Mouse (Mus musculus) forebrain, embryonic 10.5 days (tissue): Measurements from ENCODE around the gene Large1. TPM values are rescaled to one million over a fixed set of nuclear protein-coding genes. Genes with fewer than 3 reads are reported as not detected.
A peak's percentile ranks its signal among the peaks of the same experiment; 100 is the strongest.
"Not testable (repeated sequence)": the region's sequence is repeated elsewhere in the genome, so short reads cannot be mapped to it uniquely, and the experiment has no call there.

Source experiments
- DNase-seq: peaks from one replicate; pipeline ENCODE4 v3.0.0-alpha.2; 2017; ENCODE audit warnings: low spot score; ENCODE audit errors: extremely low spot score
- H3K27ac ChIP-seq: fragments of 300-500 bp; sonication (generic); 2 replicates; pipeline ENCODE4 v1.5.1; 2016; ENCODE audit warnings: mild to moderate bottlenecking
- H3K27me3 ChIP-seq: fragments of 300-500 bp; sonication (generic); 2 replicates; pipeline ENCODE4 v1.6.1; 2016; ENCODE audit warnings: mild to moderate bottlenecking; ENCODE audit not compliant: poor library complexity, severe bottlenecking
- H3K36me3 ChIP-seq: fragments of 300-500 bp; sonication (generic); replicated peaks from 2 replicates; pipeline ENCODE4 v1.6.1; 2016; ENCODE audit warnings: mild to moderate bottlenecking, moderate library complexity
- H3K4me1 ChIP-seq: fragments of 300-500 bp; sonication (generic); 2 replicates; pipeline ENCODE4 v1.6.1; 2016
- H3K4me3 ChIP-seq: fragments of 300-500 bp; sonication (generic); 2 replicates; pipeline ENCODE4 v1.5.1; 2016; ENCODE audit warnings: mild to moderate bottlenecking, moderate library complexity
- H3K9me3 ChIP-seq: fragments of 300-500 bp; sonication (generic); 2 replicates; pipeline ENCODE4 v1.6.1; 2016; ENCODE audit warnings: mild to moderate bottlenecking, moderate library complexity
- WGBS: fragments of 180-500 bp; shearing (Covaris S2); methylation state at CpG from one replicate; pipeline ENCODE4 v1.1.7; 2016; 5-methylcytosine and 5-hydroxymethylcytosine counted together
- polyA plus RNA-seq: library from polyadenylated mRNA; unstranded; fragments of >200 nt; fragmentation: Nextera tagmentation; extraction: Ambion mirVana; gene quantifications from 2 replicates; pipeline ENCODE4 v1.2.1, GENCODE M21; 2016

Large1 gene
- polyA plus RNA-seq, result 5.1 and 5.5 TPM in 2 replicates

DNA sequence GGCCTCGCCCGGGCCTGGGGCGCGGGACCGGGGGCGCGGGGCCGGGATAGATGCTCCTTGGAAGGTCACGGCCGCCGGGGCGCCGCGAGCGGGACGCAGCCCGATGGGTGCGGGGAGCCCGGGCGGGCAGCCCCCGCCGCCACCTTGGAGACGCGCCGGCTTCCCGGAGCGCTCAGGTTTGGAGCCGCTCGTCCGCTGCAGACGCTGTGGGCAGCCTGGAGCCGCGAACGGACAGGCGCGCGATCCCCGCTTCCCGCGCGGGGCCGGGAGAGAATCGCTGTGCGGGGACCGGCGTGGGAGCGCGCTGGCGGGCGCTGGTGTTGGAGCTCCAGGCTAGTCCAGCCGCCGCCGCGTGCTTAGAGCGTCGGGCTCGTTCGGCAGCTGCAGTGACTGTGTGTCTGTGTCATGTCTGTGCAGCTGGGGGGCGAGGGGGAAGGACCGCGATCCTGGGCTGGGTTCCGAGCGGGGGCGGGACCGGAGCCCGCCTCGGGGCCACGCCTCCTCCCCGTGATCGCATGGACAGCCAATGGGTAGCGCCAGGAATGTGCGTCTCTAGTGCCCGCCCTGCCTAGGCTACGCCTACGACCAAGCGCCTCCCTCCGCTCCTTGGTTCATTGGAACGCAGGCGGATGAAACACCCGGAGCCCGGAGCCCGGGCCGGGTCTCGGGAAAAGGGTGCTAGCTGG lies at the start of gene Large1:
TSS of gene Large1 (minus strand) at position 433 of the 686 bp plus-strand sequence.
- peak within 1 kb of the TSS; percentile 85 for H3K4me3 ChIP-seq
- H3K36me3 ChIP-seq, result no peaks in the 10 kb centered on the region
- no peaks in the 10 kb centered on the region for H3K9me3 ChIP-seq
- peaks cover 6% of the 10 kb centered on the region; the same call in 1 of the 2 replicates for H3K27me3 ChIP-seq
- peak; percentile 96 for DNase-seq
- under 1% methylated on average over 78 of the region's 84 CpGs for WGBS
- peaks cover 38% of the 10 kb centered on the region for H3K4me1 ChIP-seq
- H3K27ac ChIP-seq, result peak within 1 kb of the TSS; percentile 95

DNA sequence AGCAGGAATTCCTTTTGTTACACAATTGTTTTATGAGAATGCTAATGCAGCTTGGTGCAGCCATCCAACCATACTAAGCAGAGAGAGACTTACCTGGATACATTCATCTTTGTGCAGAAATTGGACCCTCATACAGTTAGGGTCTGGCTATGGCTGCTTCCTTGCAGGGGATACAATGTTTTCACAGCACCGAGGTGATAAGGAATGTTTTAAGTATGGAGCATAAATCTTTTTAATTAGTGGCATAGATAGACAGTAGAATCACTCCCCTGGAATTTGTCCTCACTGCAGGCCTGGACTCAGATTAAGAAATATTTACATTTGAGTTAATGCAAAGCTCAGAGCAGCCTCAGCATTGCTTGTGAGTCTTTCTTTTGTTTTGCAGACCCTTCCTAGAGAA lies 47.0 kb upstream of the Large1 start:
- no peaks in the 10 kb centered on the region for H3K36me3 ChIP-seq
- WGBS, result 48% methylated on average over 1 of the region's 1 CpGs
- DNase-seq, result no peak
- H3K27me3 ChIP-seq, result no peaks in the 10 kb centered on the region
- H3K4me3 ChIP-seq, result no peak overlapping the region
- no peaks in the 10 kb centered on the region for H3K9me3 ChIP-seq
- H3K4me1 ChIP-seq, result no peaks in the 10 kb centered on the region
- H3K27ac ChIP-seq, result no peak overlapping the region

GRCm38 (mm10) chr8:73373001-73373400 lies 19.7 kb upstream of the Large1 start:
- H3K27me3 ChIP-seq, H3K9me3 ChIP-seq, H3K27ac ChIP-seq, H3K4me1 ChIP-seq, DNase-seq, H3K4me3 ChIP-seq, H3K36me3 ChIP-seq: not testable (repeated sequence)
- 91% methylated on average over 6 of the region's 6 CpGs for WGBS

DNA sequence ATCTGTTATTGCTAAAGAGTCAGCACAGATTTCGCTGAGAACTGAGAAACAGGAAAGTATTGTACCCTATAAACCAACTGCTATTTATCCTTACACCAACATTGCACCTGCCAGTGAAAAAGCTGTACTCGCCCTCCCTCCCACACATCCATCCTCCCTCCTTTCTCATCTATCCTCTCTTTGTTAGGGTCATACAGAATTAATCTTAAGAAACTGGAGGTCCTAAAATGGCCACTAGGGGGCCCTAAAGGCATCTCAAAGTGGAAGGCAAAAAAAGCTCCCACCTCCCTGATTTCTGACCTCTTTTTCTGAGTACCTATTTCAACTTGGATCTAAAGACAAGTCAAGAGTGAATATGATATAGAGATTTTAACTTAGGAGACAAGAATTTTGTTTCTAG lies 2.6 kb upstream of the Large1 start:
- H3K4me1 ChIP-seq, result peaks cover 27% of the 10 kb centered on the region
- H3K4me3 ChIP-seq, result no peak overlapping the region
- peaks cover 6% of the 10 kb centered on the region; the same call in 1 of the 2 replicates for H3K27me3 ChIP-seq
- no peak overlapping the region for H3K27ac ChIP-seq
- no peaks in the 10 kb centered on the region for H3K36me3 ChIP-seq
- peak; percentile 49 for DNase-seq
- no peaks in the 10 kb centered on the region for H3K9me3 ChIP-seq
- WGBS, result 20% methylated on average over 2 of the region's 2 CpGs

DNA sequence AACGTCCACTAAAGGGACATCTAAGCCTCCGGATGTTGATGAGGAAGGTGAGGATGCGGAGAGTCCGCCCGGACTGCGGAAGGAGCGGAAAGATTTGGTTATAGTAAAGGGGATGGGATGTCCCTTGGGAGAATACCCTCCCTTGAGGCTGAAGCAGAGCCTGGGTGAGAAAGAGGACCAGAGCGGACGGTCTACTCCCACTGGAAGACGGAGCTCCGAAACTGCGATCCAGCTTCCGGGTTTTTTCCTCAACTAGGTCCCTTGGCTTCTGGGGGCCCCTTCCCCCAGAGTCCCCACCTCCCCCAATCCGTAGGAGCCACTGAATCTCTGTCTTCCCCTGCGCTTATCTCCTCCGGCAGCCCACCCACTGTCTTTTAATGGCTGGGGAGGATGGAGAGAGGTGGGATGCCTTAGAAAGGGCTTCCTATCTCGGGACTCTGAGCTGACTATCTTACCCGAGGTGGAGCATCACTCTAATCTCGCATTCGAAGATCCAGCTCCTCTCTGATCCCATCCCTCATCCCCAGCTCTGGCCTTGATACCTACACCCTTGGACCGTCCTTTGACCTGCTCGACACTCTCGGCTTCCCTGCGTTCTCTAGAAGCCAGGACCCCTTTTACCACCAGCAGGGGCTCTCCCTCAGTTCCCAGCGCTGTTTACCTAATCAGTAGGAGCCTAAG lies 1.0 kb upstream of the Large1 start:
- Histone ChIP-seq H3K4me1 (peaks cover 38% of the 10 kb centered on the region), H3K9me3 (no peaks in the 10 kb centered on the region), H3K4me3 (peak overlapping the region; percentile 85), H3K27ac (peak overlapping the region; percentile 87), H3K36me3 (no peaks in the 10 kb centered on the region), H3K27me3 (peaks cover 6% of the 10 kb centered on the region; the same call in 1 of the 2 replicates)
- DNase-seq, result peak; percentile 73
- under 1% methylated on average over 25 of the region's 25 CpGs for WGBS

- under 1% methylated on average over 16 of the region's 16 CpGs for WGBS
- no peak for DNase-seq
- Histone ChIP-seq H3K27ac (peak overlapping the region; percentile 87), H3K4me1 (peaks cover 38% of the 10 kb centered on the region), H3K27me3 (peaks cover 6% of the 10 kb centered on the region; the same call in 1 of the 2 replicates), H3K4me3 (peak overlapping the region; percentile 85), H3K36me3 (no peaks in the 10 kb centered on the region), H3K9me3 (no peaks in the 10 kb centered on the region)
These were observed 447 bp upstream of the Large1 start for GRCm38 (mm10) chr8:73353794-73354179.

DNA sequence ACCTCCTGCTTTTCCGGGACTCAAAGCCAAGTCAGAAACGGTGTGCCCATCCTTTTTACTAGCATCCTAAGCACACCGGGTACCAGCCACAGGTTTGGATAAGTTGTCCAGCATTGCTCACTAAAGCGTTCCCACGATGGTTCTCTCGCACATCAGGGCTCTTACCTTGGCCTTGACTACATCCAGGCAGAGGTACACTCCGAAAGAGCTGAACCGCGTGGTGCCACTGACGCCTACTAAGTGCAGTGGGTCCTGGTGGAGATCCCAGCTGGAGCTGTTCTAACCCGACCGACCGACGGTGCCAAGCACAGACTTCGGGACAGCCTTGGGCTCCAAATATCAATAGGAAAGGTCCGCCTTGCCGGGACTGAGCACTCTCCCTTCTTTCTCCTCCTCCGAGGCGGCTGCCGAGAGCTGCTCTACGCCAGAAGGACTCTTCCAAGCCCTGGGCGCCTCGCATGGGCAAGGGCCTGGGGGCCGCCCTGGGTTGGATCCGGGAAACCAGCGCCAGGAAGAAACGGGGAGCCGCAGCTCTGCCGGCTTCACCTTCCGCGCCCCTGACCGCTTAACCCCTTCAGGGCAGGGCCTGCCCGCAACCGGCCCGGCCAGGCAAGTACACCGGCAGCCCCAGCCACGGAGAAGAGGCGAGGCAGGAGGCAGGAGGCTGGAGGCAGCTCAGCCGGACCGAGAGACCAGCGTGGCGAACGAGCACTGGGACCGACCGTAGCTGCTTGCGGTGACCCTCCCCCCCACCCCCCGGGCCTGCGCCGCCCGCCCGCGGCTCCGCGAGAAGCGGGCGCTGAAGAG lies 836 bp downstream of the Large1 start:
- Histone ChIP-seq H3K9me3 (no peaks in the 10 kb centered on the region), H3K27ac (peak overlapping the region; percentile 95), H3K27me3 (peaks cover 6% of the 10 kb centered on the region; the same call in 1 of the 2 replicates), H3K4me3 (peak overlapping the region; percentile 85), H3K36me3 (no peaks in the 10 kb centered on the region), H3K4me1 (peaks cover 38% of the 10 kb centered on the region)
- under 1% methylated on average over 55 of the region's 56 CpGs for WGBS
- DNase-seq, result peak; percentile 73

- H3K36me3 ChIP-seq, result peaks cover 5% of the 10 kb centered on the region; the same call in 1 of the 2 replicates
- H3K4me3 ChIP-seq, result peak overlapping the region; percentile 23; the same call in 1 of the 2 replicates
- H3K27ac ChIP-seq, result no peak overlapping the region
- peaks cover 1% of the 10 kb centered on the region; the same call in 1 of the 2 replicates for H3K27me3 ChIP-seq
- WGBS, result 30% methylated on average over 2 of the region's 2 CpGs
- H3K4me1 ChIP-seq, result peaks cover 36% of the 10 kb centered on the region
- H3K9me3 ChIP-seq, result no peaks in the 10 kb centered on the region
- no peak for DNase-seq
These were observed 3.0 kb downstream of the Large1 start for GRCm38 (mm10) chr8:73350366-73350765.

DNA sequence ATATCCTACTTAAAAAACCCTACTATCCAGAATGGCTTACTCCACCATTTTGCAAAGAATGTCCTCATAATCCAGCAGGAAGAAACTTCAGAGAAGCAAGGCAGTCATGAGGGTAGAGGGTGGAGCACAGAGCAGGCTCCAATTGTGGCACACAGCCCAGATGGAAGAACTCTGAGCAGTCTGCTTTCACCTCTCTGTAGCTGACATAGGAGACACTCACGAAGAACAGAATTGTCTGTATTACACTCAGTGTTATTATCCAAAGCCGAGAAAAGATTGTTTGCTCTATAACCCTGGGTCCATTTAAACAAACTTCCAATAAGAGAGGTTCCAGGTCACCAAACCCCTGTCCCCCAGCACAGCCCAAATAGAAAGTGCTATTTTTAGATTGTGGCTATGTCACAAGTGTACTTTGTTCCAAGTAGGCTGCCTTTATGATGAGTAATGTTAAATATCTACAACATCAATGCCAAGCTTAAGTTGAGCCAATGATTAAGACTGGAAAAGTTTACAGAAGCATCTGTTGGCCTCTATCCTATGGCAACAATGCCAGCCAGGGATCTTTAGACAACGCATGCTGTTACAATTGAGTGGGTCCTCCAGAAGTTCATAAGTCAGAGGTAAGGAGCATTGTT lies 10.5 kb downstream of the Large1 start:
- Histone ChIP-seq H3K4me1 (no peaks in the 10 kb centered on the region), H3K27ac (no peak overlapping the region), H3K36me3 (peaks cover 16% of the 10 kb centered on the region), H3K4me3 (no peak overlapping the region), H3K27me3 (no peaks in the 10 kb centered on the region), H3K9me3 (no peaks in the 10 kb centered on the region)
- WGBS, result 91% methylated on average over 3 of the region's 3 CpGs
- DNase-seq, result no peak

GRCm38 (mm10) chr8:73336845-73337244 lies 16.5 kb downstream of the Large1 start:
- WGBS, result 81% methylated on average over 1 of the region's 1 CpGs
- Histone ChIP-seq H3K36me3 (peaks cover 18% of the 10 kb centered on the region), H3K4me3 (no peak overlapping the region), H3K27me3 (no peaks in the 10 kb centered on the region), H3K9me3 (no peaks in the 10 kb centered on the region), H3K4me1 (no peaks in the 10 kb centered on the region), H3K27ac (no peak overlapping the region)
- no peak for DNase-seq

DNA sequence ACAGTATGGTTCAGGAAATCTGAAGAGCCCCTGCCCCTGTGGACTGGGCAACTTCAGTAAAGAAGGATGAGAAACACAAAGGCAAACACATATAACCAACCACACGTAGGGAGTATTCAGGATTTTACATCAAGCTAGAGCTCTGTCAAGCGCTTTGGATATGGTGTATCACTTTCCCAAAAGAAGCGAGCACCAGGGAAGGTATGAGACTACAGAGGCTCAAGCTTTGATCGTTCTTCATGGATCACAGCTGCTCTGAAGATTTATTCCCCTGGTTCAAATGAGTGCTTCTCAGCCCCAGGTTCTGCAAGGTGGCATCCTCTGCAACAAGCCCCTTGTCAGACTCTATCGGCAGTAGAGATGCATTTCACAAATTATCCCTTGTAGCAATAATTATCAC lies 24.2 kb downstream of the Large1 start:
- Histone ChIP-seq H3K27ac (no peak overlapping the region), H3K9me3 (no peaks in the 10 kb centered on the region), H3K27me3 (no peaks in the 10 kb centered on the region), H3K4me3 (no peak overlapping the region), H3K36me3 (peaks cover 15% of the 10 kb centered on the region), H3K4me1 (peaks cover 9% of the 10 kb centered on the region; the same call in 1 of the 2 replicates)
- 98% methylated on average over 5 of the region's 5 CpGs for WGBS
- no peak for DNase-seq

DNA sequence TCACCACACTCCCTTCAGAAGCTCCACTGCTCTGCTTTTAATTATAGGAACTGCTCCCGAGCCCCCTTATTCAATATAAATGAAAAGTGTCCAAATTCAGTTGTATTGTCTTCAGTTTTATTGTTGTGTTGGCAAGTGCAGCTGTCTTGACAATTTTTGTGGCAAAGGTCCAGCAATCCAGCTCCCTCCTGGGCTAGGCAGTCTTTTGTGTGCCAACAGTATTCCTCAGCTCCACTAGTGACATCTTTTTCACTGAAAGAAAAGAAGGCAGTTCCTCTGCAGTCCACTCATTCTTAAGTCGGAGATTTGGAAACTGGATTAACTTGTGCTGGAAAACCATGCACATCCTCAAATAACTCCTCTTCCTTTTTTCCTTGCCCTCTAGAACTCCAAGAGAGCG lies 25.3 kb downstream of the Large1 start:
- no peaks in the 10 kb centered on the region for H3K9me3 ChIP-seq
- no peak overlapping the region for H3K4me3 ChIP-seq
- H3K27ac ChIP-seq, result no peak overlapping the region
- H3K36me3 ChIP-seq, result peaks cover 10% of the 10 kb centered on the region
- no peak for DNase-seq
- no peaks in the 10 kb centered on the region for H3K27me3 ChIP-seq
- WGBS, result 86% methylated on average over 3 of the region's 3 CpGs
- peaks cover 9% of the 10 kb centered on the region; the same call in 1 of the 2 replicates for H3K4me1 ChIP-seq
